Mouse (Mus musculus) cerebellum, adult 9-11 months (tissue): ENCODE measurements around the gene Krt27.

Source experiments
- DNase-seq: peaks from one replicate; pipeline ENCODE4 v3.0.0; 2022

Gene Krt27

DNA sequence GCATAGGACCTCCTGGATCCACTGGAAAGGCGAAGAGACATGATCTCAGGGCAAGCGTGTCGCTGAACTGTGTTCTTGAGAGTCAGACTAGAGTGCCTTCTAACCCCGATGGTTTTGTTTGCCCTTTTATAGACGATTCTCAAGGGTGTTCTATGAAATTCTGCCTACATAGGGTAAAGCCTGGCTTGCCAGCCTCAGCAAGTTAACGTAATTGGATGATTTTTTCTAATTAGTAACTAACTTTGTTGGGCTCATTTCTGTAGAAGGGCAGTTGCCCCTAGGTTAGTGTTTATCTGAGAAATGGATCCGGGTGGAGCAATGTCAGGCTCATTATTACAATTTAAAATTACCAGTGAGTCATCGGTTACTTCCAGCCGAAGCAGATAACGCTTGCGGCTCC is 28.1 kb downstream of the Krt27 start, which contains the start of gene Krt25:
Gene Krt25, minus strand, starts transcription at position 101 of the 400 bp plus-strand sequence.
- DNase-seq: no peak

DNA sequence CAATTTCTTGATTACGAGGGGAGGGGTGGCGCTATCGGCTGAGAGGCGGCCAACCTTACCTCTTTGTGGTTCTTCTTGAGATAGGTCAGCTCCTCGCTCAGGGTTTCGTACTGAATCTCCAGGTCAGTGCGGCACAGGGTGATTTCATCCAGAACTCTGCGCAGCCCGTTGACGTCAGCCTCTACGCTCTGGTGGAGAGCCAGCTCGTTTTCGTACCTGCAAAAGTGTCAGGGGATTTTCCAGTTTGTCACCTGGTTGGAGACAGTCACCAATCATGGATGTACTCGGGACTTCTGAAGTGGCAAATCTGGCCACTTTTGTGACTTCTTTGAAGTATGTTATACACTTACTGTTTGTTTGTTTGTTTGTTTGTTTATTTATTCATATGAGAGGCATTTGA is 29.8 kb downstream of the Krt27 start:
- no peak for DNase-seq

DNA sequence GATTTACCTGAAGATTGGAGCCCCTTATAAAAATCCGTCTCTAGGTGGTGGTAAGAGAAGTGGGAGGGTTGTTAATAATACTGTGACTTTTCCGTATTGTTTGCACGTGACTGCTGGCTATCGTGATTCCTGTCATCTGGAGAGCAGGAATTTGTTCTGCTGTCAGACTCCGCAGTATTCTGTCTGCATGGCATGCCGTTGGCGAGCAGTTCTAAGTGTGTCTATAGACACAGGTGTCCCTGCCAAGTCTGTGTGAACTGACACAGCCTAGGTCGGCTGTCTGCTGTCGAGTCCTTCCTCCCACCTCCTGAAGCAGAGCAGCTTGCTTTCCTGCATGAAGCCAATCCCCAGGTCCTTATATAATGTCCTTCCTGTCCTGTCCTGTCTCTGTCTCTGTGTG is 31.8 kb downstream of the Krt27 start:
- DNase-seq: no peak

DNA sequence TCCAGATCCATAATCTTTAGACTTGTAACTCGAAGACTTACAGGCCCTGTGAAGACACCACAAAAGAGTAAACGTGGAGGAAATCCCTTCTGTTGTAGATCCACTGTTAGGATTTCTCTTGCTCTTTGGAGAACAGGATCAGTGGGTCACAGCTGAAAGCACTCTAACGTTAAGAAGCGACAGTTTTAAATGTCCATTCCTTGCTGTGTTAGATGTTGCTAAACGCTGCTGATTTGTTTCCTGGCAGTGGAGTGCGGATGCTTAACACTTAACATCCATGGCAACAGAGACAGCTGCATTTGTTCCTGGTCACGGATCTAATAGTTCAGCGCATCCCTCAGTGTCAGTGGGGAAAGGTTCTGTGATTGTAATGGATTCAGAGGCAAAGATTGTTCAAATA is 34.4 kb downstream of the Krt27 start:
- DNase-seq: no peak

DNA sequence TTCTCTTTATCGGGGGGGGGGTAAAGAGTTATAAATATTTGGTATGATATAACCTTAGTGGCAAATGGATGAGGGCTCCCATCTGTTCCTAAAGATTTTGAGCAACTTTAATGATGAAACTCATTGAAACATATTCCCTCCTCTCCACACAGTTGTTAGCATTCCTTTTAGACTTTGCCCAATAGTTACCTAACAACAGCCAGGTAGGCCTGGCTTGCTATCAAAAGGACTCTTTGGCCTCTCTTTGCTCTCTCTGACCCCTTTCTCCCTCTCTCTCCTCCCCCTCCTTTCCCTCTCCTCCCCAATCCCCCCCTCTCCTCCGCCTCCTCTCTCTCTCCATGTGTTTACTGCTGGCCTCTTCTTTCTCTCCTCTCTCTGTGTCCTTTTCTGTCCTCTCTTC is 36.3 kb downstream of the Krt27 start:
- DNase-seq: no peak

DNA sequence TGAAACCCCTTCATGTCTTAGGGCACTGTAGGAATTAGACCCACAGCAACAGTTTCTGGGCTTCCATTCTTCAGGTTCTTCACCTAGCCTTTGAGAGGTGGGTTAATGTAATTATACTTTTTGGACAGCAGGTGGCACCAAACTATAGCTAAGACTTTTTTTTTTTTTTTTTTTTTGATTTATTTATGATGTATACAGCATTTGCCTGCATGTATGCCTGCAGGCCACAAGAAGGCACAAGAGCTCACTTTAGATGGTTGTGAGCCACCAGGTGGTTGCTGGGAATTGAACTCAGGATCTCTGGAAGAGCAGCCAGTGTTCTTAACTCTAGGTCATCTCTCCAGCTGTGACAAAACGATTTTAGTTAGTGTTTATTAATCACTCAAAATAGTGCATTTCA is 40.0 kb downstream of the Krt27 start:
- DNase-seq: no peak

DNA sequence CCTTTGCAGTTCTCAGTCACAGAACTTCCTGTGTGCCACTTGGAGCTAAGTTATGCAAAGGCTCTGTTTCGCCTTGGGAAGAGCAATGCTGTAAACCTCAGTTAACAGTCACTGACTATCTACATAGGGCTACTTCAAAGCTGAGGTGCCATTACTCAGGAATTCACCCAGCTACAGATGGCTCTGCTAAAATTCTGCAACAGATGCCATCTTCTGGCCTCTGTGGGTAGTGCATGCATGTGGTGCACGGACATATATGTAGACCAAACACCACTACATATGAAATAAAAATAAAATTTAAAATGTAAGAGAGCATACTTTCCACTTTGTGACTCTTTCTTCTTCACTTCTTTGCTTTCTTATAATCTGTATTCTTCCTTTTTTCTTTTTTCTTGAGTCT is 43.3 kb downstream of the Krt27 start:
- DNase-seq: peak; percentile 58
